Mouse (Mus musculus) myocyte (in vitro differentiated cells): ENCODE measurements at regions not wholly inside any gene's neighbourhood (a gene's known extent, or its start where the extent isn't known, plus 50 kb on each side); places are given as distances from the start of the nearest gene placed in this dataset.

Experiments used
- CEBPB ChIP-seq: IDR thresholded peaks from 2 replicates; pipeline ENCODE4 v1.6.1; 2011; ENCODE audit warnings: mild to moderate bottlenecking, moderate library complexity; ENCODE audit not compliant: poor library complexity, insufficient read depth, severe bottlenecking
- MAX ChIP-seq: IDR thresholded peaks from one replicate; pipeline ENCODE4 v1.6.1; 2011; ENCODE audit warnings: low read depth, mild to moderate bottlenecking, control low read depth
- MYOD1 ChIP-seq, 3 experiments: IDR thresholded peaks; one replicate each; pipeline ENCODE4 v1.6.1; 2011; ENCODE audit warnings: control low read depth in 2 of 3, low read depth in 2 of 3, mild to moderate bottlenecking in 2 of 3, moderate library complexity in 1 of 3; ENCODE audit not compliant: insufficient read length in 2 of 3, control insufficient read depth in 1 of 3
- MYOG ChIP-seq, 3 experiments: IDR thresholded peaks; one replicate each; pipeline ENCODE4 v1.6.1; 2011; ENCODE audit warnings: control low read depth in 2 of 3, low read depth in 2 of 3, mild to moderate bottlenecking in 2 of 3; ENCODE audit not compliant: insufficient read length in 2 of 3, control insufficient read depth in 1 of 3, insufficient read depth in 1 of 3
- POLR2A ChIP-seq: IDR thresholded peaks from one replicate; pipeline ENCODE4 v1.6.1; 2011; ENCODE audit warnings: low read depth, mild to moderate bottlenecking, control low read depth, moderate library complexity; ENCODE audit not compliant: insufficient read length
- POLR2AphosphoS2 ChIP-seq: IDR thresholded peaks from one replicate; pipeline ENCODE4 v1.6.1; 2011; ENCODE audit warnings: low read depth, control low read depth; ENCODE audit not compliant: insufficient read length
- REST ChIP-seq: IDR thresholded peaks from one replicate; pipeline ENCODE4 v1.6.1; 2011; ENCODE audit warnings: mild to moderate bottlenecking, control low read depth, moderate library complexity; ENCODE audit not compliant: insufficient read depth, insufficient read length
- SRF ChIP-seq: IDR thresholded peaks from one replicate; pipeline ENCODE4 v1.6.1; 2011; ENCODE audit warnings: low read depth; ENCODE audit not compliant: control insufficient read depth, insufficient read length
- TCF12 ChIP-seq: IDR thresholded peaks from one replicate; pipeline ENCODE4 v1.6.1; 2011; ENCODE audit warnings: mild to moderate bottlenecking, control low read depth; ENCODE audit not compliant: poor library complexity, insufficient read depth, severe bottlenecking
- TCF3 ChIP-seq: IDR thresholded peaks from one replicate; pipeline ENCODE4 v1.6.1; 2011; ENCODE audit warnings: low read depth, control low read depth; ENCODE audit not compliant: insufficient read length
- USF1 ChIP-seq: IDR thresholded peaks from one replicate; pipeline ENCODE4 v1.6.1; 2011; ENCODE audit warnings: low read depth, mild to moderate bottlenecking, control low read depth, moderate library complexity

- TF ChIP-seq POLR2A (no peak), MYOD1 (IDR thresholded peaks at IDR 0.05; ENCODE audit: control insufficient read depth in 1 of 3, insufficient read length in 2 of 3, low read depth in 2 of 3) (no peak), MYOG (IDR thresholded peaks at IDR 0.05; ENCODE audit: control insufficient read depth in 1 of 3, insufficient read depth in 1 of 3, insufficient read length in 2 of 3, low read depth in 2 of 3) (no peak), MAX (no peak), TCF12 (no peak), REST (no peak), USF1 (no peak), SRF (no peak), POLR2AphosphoS2 (no peak), TCF3 (no peak), CEBPB (no peak)
Observed at GRCm38 (mm10) chr3:53393945-53394344, 69.2 kb downstream of the Nhlrc3 start.
